In the genomic region with DNA sequence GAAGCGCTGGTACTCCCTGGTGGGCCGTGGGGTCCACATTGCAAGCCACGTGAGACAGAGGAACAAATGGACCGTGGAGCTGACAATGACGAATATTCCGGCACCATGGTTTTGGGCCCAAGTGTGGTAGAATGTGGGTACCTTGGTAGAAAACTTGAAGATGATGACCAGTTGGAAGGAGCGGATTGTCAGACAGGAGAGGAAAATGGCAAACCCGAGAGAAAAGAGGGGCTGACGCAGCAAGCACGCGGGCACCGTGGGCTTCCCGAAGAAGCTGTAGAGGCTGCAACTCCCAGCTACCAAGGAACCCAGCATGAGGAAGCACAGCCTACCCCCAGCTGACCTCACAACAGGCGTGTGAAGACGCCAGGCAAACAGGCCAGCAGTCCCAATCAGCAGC, we compare ENCODE assay signal across 9 mouse cellular contexts. TPM values are rescaled to one million over a fixed set of nuclear protein-coding genes. Genes with fewer than 3 reads are reported as not detected.
DNase-seq lines count a peak whose midpoint lies in the region; ATAC-seq and TF ChIP-seq lines count a peak whose summit lies in the region.
"Had no signal": no experiment of that assay in that cellular context is flagged by ENCODE, and none has a peak within 500 bp of the region (broad histone marks: within the 10 kb centered on the region; RNA-seq: fewer than 3 reads in every experiment).

No protein-coding gene starts in this region.

- peaks cover 25% of the 10 kb centered on the region; the same call in 1 of the 2 replicates for H3K27me3 ChIP-seq in heart, embryonic 10.5 days (ENCODE audit: insufficient read depth, poor library complexity, severe bottlenecking)
- H3K27me3 ChIP-seq in E14TG2a.4 (ENCODE audit: insufficient read depth, low read length) = peaks cover 16% of the 10 kb centered on the region
- H3K27me3 ChIP-seq in forebrain, postnatal 0 days (ENCODE audit: insufficient read depth, low read length) = no peaks in the 10 kb centered on the region
- H3K27me3 ChIP-seq in liver, embryonic 16.5 days (ENCODE audit: control insufficient read depth, insufficient read depth, low read depth, low read length) = no peaks in the 10 kb centered on the region

- H3K4me1 ChIP-seq in heart, embryonic 10.5 days = peaks cover 46% of the 10 kb centered on the region
- H3K4me1 ChIP-seq in E14TG2a.4 (replicated peaks; ENCODE audit: low read depth, low read length) = peaks cover 81% of the 10 kb centered on the region
- peaks cover 34% of the 10 kb centered on the region for H3K4me1 ChIP-seq in forebrain, postnatal 0 days (ENCODE audit: insufficient read depth)
- H3K4me1 ChIP-seq in liver, embryonic 16.5 days (ENCODE audit: control insufficient read depth, low read depth, low read length) = peaks cover 27% of the 10 kb centered on the region

- H3K4me3 ChIP-seq in heart, embryonic 10.5 days = peak overlapping the region; percentile 85
- peak overlapping the region; percentile 96 for H3K4me3 ChIP-seq in E14TG2a.4 (replicated peaks; ENCODE audit: low read length)
- peak overlapping the region; percentile 61 for H3K4me3 ChIP-seq in forebrain, postnatal 0 days (ENCODE audit: low read depth, low read length)
- no peak overlapping the region; the same call in 1 of the 2 replicates for H3K4me3 ChIP-seq in liver, embryonic 16.5 days (ENCODE audit: low read depth, low read length)

- peaks cover 17% of the 10 kb centered on the region for H3K36me3 ChIP-seq in heart, embryonic 10.5 days
- peaks cover 37% of the 10 kb centered on the region for H3K36me3 ChIP-seq in E14TG2a.4 (ENCODE audit: insufficient read depth, low read length)
- H3K36me3 ChIP-seq in forebrain, postnatal 0 days (ENCODE audit: insufficient read depth) = peaks cover 6% of the 10 kb centered on the region; the same call in 1 of the 2 replicates
- H3K36me3 ChIP-seq in liver, embryonic 16.5 days (ENCODE audit: control insufficient read depth, insufficient read depth) = no peaks in the 10 kb centered on the region; the same call in 1 of the 2 replicates

- 56% methylated on average over 15 of the region's 15 CpGs for WGBS in heart, embryonic 10.5 days
- WGBS in forebrain, postnatal 0 days = 72% methylated on average over 15 of the region's 15 CpGs
- WGBS in liver, embryonic 16.5 days (ENCODE audit: insufficient replicate concordance) = 67% methylated on average over 15 of the region's 15 CpGs

- H3K9me3 ChIP-seq in heart, embryonic 10.5 days = no peaks in the 10 kb centered on the region
- H3K9me3 ChIP-seq in E14TG2a.4 (ENCODE audit: low read length) = no peaks in the 10 kb centered on the region
- H3K9me3 ChIP-seq in forebrain, postnatal 0 days (ENCODE audit: low read length) = no peaks in the 10 kb centered on the region
- no peaks in the 10 kb centered on the region for H3K9me3 ChIP-seq in liver, embryonic 16.5 days (replicated peaks; ENCODE audit: control insufficient read depth, low read length)

- no peak for DNase-seq in heart, embryonic 10.5 days (ENCODE audit: low spot score)
- DNase-seq in heart, postnatal 25 days (ENCODE audit: low spot score) = no peak
- DNase-seq in forebrain, postnatal 0 days = no peak
- DNase-seq in adrenal gland, adult (ENCODE audit: inconsistent age in 2 of 2, low spot score in 1 of 2) = no peak
- no peak for DNase-seq in layer of hippocampus, adult 8-10 months (ENCODE audit: low spot score in 2 of 2)
- DNase-seq in frontal cortex, postnatal 36 days (ENCODE audit: low spot score in 2 of 2) = no peak

- H3K27ac ChIP-seq in heart, embryonic 10.5 days = no peak overlapping the region
- no peak overlapping the region for H3K27ac ChIP-seq in forebrain, postnatal 0 days (ENCODE audit: low read depth, low read length)
- no peak overlapping the region for H3K27ac ChIP-seq in liver, embryonic 16.5 days (ENCODE audit: low read length)

- intact Hi-C loops in heart, postnatal 25 days (cut with DNase I) = no loop called here

- H3K4me2 ChIP-seq in forebrain, postnatal 0 days (ENCODE audit: low read depth) = peak overlapping the region; percentile 97
- H3K4me2 ChIP-seq in liver, embryonic 16.5 days (ENCODE audit: low read depth, low read length) = peak overlapping the region; percentile 96

- TF ChIP-seq CTCF in E14TG2a.4 (conservative IDR thresholded peaks at IDR 0.05; ENCODE audit: low read length) = no peak
- 0 out of 2 replicates have a peak, but pooled peaks have one; percentile 2 for TF ChIP-seq CTCF in forebrain, postnatal 0 days (IDR thresholded peaks at IDR 0.05; ENCODE audit: low read depth)

- no peak for ATAC-seq in forebrain, postnatal 0 days
- ATAC-seq in liver, embryonic 16.5 days (ENCODE audit: low read depth) = no peak

- H3K9ac ChIP-seq in forebrain, postnatal 0 days = peak overlapping the region; percentile 66; the same call in 1 of the 2 replicates
- H3K9ac ChIP-seq in liver, embryonic 16.5 days (ENCODE audit: low read depth, low read length) = no peak overlapping the region

RNA-seq across cellular contexts. Expression of gene Zbtb48, which starts 1.0 kb away (rescaled TPM):
- 16.6 and 21.0 TPM in 2 replicates for polyA plus RNA-seq in heart, embryonic 10.5 days (2016; fragmentation: Nextera tagmentation; extraction: Ambion mirVana)
- total RNA-seq in heart, postnatal 25 days (2021) = 1 to 10 TPM; 3.5 to 5.0 TPM
- total RNA-seq in forebrain, postnatal 0 days (2014; rRNA removed) = 10.5 and 10.9 TPM in 2 replicates
- 13.5 and 14.2 TPM in 2 replicates for polyA plus RNA-seq in forebrain, postnatal 0 days (2015; fragmentation: Nextera tagmentation; extraction: Ambion mirVana)
- 8.0 and 11.1 TPM in 2 replicates for polyA plus RNA-seq in liver, embryonic 16.5 days (2015; fragmentation: Nextera tagmentation; extraction: Ambion mirVana)
- total RNA-seq in layer of hippocampus, adult 8-10 months (2022) = 10 to 100 TPM; 13.8 to 17.6 (median 15.8) TPM

RNA-seq across cellular contexts. Expression of gene Tas1r1, which starts 9.9 kb away (rescaled TPM):
- 0.11 and 0.19 TPM in 2 replicates for polyA plus RNA-seq in heart, embryonic 10.5 days (2016; fragmentation: Nextera tagmentation; extraction: Ambion mirVana)
- total RNA-seq in heart, postnatal 25 days (2021) = under 1 TPM in 1 of 2 experiments, not detected in 1; 0.16 TPM
- 0.54 and 1.00 TPM in 2 replicates for total RNA-seq in forebrain, postnatal 0 days (2014; rRNA removed)
- 1.1 and 1.5 TPM in 2 replicates for polyA plus RNA-seq in forebrain, postnatal 0 days (2015; fragmentation: Nextera tagmentation; extraction: Ambion mirVana)
- 0.11 and 0.12 TPM in 2 replicates for polyA plus RNA-seq in liver, embryonic 16.5 days (2015; fragmentation: Nextera tagmentation; extraction: Ambion mirVana)
- 1 to 10 TPM in 1 of 4 experiments, under 1 TPM in 3; 0.72 to 1.1 (median 0.77) TPM for total RNA-seq in layer of hippocampus, adult 8-10 months (2022)
- total RNA-seq: liver, adult 2 months had no signal
- polyA plus RNA-seq: liver, adult 2 months had no signal

RNA-seq across cellular contexts. Expression of gene Nol9, which starts 10.7 kb away (rescaled TPM):
- 26.5 and 36.9 TPM in 2 replicates for polyA plus RNA-seq in heart, embryonic 10.5 days (2016; fragmentation: Nextera tagmentation; extraction: Ambion mirVana)
- 1 to 10 TPM; 8.6 to 9.6 TPM for total RNA-seq in heart, postnatal 25 days (2021)
- total RNA-seq in forebrain, postnatal 0 days (2014; rRNA removed) = 26.9 and 31.8 TPM in 2 replicates
- 14.9 and 20.1 TPM in 2 replicates for polyA plus RNA-seq in forebrain, postnatal 0 days (2015; fragmentation: Nextera tagmentation; extraction: Ambion mirVana)
- 10.5 and 11.5 TPM in 2 replicates for polyA plus RNA-seq in liver, embryonic 16.5 days (2015; fragmentation: Nextera tagmentation; extraction: Ambion mirVana)
- 10 to 100 TPM; 18.3 to 21.0 (median 19.9) TPM for total RNA-seq in layer of hippocampus, adult 8-10 months (2022)

RNA-seq across cellular contexts. Expression of gene Klhl21, which starts 19.9 kb away (rescaled TPM):
- 28.4 and 42.2 TPM in 2 replicates for polyA plus RNA-seq in heart, embryonic 10.5 days (2016; fragmentation: Nextera tagmentation; extraction: Ambion mirVana)
- total RNA-seq in heart, postnatal 25 days (2021) = 10 to 100 TPM; 69.8 to 76.2 TPM
- 5.0 and 8.1 TPM in 2 replicates for total RNA-seq in forebrain, postnatal 0 days (2014; rRNA removed)
- 2.6 and 3.4 TPM in 2 replicates for polyA plus RNA-seq in forebrain, postnatal 0 days (2015; fragmentation: Nextera tagmentation; extraction: Ambion mirVana)
- polyA plus RNA-seq in liver, embryonic 16.5 days (2015; fragmentation: Nextera tagmentation; extraction: Ambion mirVana) = 3.8 and 4.6 TPM in 2 replicates
- total RNA-seq in layer of hippocampus, adult 8-10 months (2022) = 10 to 100 TPM; 19.3 to 24.2 (median 22.0) TPM

RNA-seq across cellular contexts. Expression of gene Phf13, which starts 32.4 kb away (rescaled TPM):
- 22.9 and 26.2 TPM in 2 replicates for polyA plus RNA-seq in heart, embryonic 10.5 days (2016; fragmentation: Nextera tagmentation; extraction: Ambion mirVana)
- 1 to 10 TPM; 5.8 to 6.2 TPM for total RNA-seq in heart, postnatal 25 days (2021)
- total RNA-seq in forebrain, postnatal 0 days (2014; rRNA removed) = 15.7 and 17.1 TPM in 2 replicates
- polyA plus RNA-seq in forebrain, postnatal 0 days (2015; fragmentation: Nextera tagmentation; extraction: Ambion mirVana) = 11.0 and 17.2 TPM in 2 replicates
- 4.1 and 4.5 TPM in 2 replicates for polyA plus RNA-seq in liver, embryonic 16.5 days (2015; fragmentation: Nextera tagmentation; extraction: Ambion mirVana)
- 10 to 100 TPM; 11.2 to 17.0 (median 13.4) TPM for total RNA-seq in layer of hippocampus, adult 8-10 months (2022)
